Mouse (Mus musculus) lung, postnatal 0 days (tissue): ENCODE data around the gene Etv6.

ENCODE experiments used
- CTCF ChIP-seq: IDR thresholded peaks from 2 replicates; pipeline ENCODE4 v1.5.1; 2016; ENCODE audit warnings: antibody characterized with exemption, mild to moderate bottlenecking
- EP300 ChIP-seq: IDR thresholded peaks from 2 replicates; pipeline ENCODE4 v1.6.1; 2016; ENCODE audit warnings: antibody characterized with exemption, mild to moderate bottlenecking, control low read depth

GRCm38 (mm10) chr6:134259913-134260312, 224.4 kb downstream of the Etv6 start:
- peak; percentile 28 for TF ChIP-seq CTCF
- TF ChIP-seq EP300: no peak
